Mouse (Mus musculus): Measurements from ENCODE around the gene Qrich2. TPM values are rescaled to one million over a fixed set of nuclear protein-coding genes. Genes with fewer than 3 reads are reported as not detected.
A peak's percentile ranks its signal among the peaks of the same experiment; 100 is the strongest.
"Not testable (repeated sequence)": the region's sequence is repeated elsewhere in the genome, so short reads cannot be mapped to it uniquely, and the experiment has no call there.

Qrich2 gene
- total RNA-seq (2022): under 1 TPM in 1 of 4 experiments, not detected in 3; 0.14 TPM

DNA sequence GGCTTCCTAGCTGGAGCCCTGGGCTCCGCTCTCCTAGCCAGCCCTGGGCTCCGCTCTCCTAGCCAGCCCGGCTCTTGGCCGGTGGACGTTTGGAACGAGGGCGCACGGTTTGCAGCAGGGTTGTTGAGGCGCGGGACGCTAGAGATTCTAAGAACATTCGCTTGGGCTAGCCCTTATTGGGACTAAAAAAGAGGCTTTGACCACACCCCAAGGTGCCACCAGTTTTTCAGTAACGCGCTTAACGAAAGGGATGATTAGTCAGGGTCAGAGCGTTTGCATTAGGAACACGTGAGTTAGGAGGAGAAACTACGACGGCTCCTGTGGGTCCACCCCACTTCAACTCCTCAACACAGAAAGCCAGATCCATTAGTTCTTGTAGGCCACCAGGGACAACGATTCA is at the start of gene Qrich2:
Gene Qrich2, minus strand, starts transcription at position 101 of the 400 bp plus-strand sequence.
- DNase-seq (ENCODE audit: low spot score in 2 of 2): no peak

GRCm38 (mm10) chr11:116515330-116516020 is 49.4 kb upstream of the Qrich2 start:
- DNase-seq (ENCODE audit: low spot score in 2 of 2): no peak

DNA sequence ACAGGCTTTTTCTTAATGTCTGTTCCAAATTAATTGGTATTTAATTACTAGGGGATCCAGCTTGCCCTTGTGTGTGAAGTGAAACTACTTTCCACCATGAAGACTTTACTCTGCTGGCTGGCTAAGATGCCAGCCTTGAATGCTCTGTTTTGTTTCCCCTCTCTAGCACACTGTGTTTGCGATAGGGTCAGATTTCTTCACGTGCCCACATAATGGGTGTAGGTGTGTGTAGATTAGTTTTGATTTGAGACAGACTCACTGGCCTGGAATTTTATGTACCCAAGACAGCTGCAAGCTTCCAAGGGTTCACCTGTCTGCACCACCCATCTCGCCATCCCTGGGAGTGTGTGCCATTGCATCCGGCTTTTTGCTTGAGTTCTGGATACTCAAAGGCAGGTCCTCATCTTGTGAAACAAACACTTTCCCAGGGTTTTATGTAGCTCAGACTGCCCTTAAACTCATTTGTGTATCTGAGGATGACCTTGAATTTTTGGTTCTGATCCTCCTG is 47.5 kb upstream of the Qrich2 start:
- no peak for DNase-seq (ENCODE audit: low spot score in 2 of 2)

GRCm38 (mm10) chr11:116512987-116513386 is 46.9 kb upstream of the Qrich2 start:
- peak in 1 of 2 experiments; percentile 33 for DNase-seq (ENCODE audit: low spot score in 2 of 2)

DNA sequence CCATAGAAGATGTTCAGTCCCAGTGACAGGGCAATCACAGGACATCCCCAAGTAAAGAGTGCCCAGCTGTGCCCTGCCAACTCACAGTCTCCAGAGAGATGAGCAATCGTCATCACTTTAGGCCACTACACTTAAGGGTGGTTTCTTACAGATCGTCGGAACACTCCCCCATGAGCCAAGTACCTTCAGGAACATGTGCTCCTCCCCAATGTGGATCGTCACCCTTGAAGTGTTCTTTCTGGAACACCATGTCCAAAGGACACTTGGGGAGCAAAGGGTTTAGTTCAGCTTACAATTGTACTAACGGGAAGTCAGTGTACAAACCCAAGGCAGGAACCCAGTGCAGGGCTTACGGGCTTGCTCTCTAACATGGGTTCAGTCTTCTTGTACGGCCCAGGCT is 46.1 kb upstream of the Qrich2 start:
- DNase-seq (ENCODE audit: low spot score in 2 of 2): no peak

- no peak for DNase-seq (ENCODE audit: low spot score in 2 of 2)
These were observed 45.3 kb upstream of the Qrich2 start for GRCm38 (mm10) chr11:116511301-116511868.

- no peak for DNase-seq (ENCODE audit: low spot score in 2 of 2)
These were observed 42.6 kb upstream of the Qrich2 start for GRCm38 (mm10) chr11:116508689-116509088.

GRCm38 (mm10) chr11:116506151-116506875 is 40.3 kb upstream of the Qrich2 start:
- DNase-seq (ENCODE audit: low spot score in 2 of 2): no peak

DNA sequence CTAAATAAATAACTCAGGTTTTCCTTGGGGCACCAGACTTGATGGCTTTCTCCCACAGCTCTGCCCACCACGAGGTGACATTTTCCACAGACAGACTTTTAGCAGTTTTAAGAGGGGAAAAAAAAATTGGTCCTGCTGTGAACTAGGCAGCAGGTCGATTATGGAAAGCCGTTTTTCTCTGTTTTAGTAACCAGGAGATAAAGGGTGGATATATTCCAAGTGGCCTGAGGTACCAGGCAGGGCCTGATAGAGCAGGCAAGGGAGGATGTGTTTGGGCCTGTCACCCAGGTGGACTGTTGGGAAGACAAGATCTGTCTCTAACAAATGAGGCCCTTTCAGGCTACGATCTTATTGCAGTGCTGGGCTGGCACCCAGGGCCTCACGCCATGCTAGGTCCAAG is 39.5 kb upstream of the Qrich2 start:
- DNase-seq (ENCODE audit: low spot score in 2 of 2): no peak

GRCm38 (mm10) chr11:116504516-116504915 is 38.5 kb upstream of the Qrich2 start:
- no peak for DNase-seq (ENCODE audit: low spot score in 2 of 2)

DNA sequence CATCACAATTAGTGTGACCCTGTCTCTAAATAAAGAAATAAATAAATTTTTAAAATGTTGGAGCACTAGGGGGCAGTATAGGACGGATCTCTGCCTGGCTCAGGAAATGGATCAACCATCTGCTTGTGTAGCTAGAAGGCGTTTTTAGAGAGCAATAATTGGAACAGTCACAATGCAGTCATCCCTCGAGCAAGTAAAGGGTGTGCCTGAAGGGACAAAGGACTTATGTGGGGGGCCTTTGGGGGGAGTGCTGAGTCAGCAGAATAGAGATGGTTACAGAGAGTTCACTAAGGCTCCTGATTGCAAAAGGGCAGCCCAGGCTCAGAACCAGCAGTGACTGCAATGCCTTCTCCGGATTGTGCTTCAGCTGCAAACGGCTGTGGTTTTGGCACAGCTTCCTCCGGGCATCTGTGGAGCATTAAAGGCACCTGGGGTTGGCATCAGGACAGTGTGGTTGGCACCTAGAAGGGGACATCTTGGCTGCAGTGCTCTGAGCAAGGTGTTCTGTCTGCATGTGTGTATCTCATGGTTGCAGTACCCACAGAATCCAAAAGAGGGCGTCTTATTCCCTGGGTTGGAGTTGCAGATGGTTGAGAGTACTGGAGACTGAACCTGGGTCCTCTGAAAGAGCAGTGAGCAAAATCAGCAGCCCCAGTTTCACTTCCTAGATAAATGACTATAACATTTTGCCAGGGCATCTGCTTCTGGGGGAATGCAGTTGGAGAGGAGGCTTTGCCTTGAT is 35.1 kb upstream of the Qrich2 start:
- DNase-seq (ENCODE audit: low spot score in 2 of 2): peak; percentile 37 to 40

DNA sequence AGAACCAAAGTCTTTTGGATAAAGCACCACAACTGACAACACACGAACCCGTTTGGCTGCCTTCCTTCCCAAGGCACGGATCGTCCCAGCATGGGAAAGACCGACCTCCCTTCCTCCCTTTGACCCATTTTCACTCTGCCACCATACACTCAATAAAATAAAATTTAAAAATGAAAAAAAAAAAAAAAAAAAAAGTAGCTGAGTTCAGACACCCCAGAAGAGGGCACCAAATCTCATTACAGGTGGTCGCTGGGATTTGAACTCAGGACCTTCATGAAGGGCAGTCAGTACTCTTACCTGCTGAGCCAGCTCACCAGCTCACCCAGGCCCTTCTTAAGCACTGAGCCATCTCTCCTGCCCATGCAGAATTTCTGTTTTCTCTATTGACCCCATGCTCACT is 33.0 kb upstream of the Qrich2 start:
- no peak for DNase-seq (ENCODE audit: low spot score in 2 of 2)

DNA sequence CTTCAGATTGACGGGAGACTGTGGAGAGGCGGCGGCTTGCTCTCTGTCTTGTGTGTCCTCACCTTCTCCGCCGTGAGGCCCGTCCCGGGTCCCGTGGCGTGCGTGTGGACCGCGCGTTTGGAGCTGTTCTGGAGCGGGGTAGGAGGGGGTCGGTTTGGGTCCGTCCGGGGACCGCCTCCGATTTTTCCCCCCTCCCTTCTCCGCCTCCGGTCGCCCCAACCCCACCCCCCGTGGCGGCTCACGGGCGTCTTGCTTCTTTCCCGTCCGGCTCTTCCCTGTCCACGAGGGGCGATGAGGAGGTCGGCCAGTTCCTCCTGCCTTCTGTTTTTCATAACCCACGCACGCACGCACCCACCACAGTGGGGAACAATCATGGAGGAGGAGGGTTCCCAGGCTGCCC is 32.6 kb upstream of the Qrich2 start:
- DNase-seq (ENCODE audit: low spot score in 2 of 2): no peak

GRCm38 (mm10) chr11:116497313-116497712 is 31.3 kb upstream of the Qrich2 start:
- no peak for DNase-seq (ENCODE audit: low spot score in 2 of 2)

GRCm38 (mm10) chr11:116494474-116495174 is 28.6 kb upstream of the Qrich2 start:
- peak; percentile 40 to 58 for DNase-seq (ENCODE audit: low spot score in 2 of 2)

GRCm38 (mm10) chr11:116493795-116494252 is 27.8 kb upstream of the Qrich2 start, which contains the start of gene Prpsap1:
TSS of gene Prpsap1 (minus strand) at chr11:116494202.
- peak in 1 of 2 experiments; percentile 33 for DNase-seq (ENCODE audit: low spot score in 2 of 2)

DNA sequence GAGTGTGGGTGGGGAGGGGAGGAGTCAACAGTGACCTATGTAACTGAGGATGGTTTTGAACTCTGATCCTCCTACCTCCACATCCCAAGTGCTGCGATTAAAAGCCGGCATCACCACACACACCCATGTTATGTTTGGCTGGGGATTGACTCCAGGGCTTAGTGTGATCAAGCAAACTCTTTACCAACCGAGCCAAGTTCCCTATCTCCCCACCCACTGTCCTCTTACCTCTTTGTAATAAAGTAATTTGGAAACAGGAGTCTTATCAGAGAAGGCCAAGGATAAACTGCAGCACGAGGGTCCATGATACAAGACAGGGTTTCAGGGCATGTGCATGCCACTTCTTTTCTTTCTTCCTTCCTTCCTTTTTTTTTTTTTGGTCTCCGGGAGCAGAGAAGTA is 27.1 kb upstream of the Qrich2 start:
- no peak for DNase-seq (ENCODE audit: low spot score in 2 of 2)

DNA sequence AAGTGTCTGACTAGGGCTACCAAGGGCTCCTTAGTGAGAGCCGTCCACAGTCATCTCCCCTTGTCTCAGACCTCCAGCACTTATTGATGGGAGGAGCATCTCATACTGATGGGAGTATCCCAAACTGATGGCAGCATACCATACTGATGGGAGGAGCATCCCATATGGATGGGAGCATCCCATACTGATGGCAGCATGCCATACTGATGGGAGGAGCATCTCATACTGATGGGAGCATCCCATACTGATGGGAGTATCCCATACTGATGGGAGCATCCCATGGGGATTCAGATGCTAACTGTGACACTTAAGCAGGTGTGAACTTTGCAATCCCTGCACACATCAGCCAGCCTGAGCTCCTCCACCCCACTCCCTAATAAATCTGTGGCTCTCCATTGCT is 26.5 kb upstream of the Qrich2 start:
- DNase-seq (ENCODE audit: low spot score in 2 of 2): not testable (repeated sequence)

GRCm38 (mm10) chr11:116491338-116491737 is 25.3 kb upstream of the Qrich2 start:
- no peak for DNase-seq (ENCODE audit: low spot score in 2 of 2)

GRCm38 (mm10) chr11:116490232-116491107 is 24.4 kb upstream of the Qrich2 start:
- DNase-seq (ENCODE audit: low spot score in 2 of 2): peak; percentile 69 to 81

Data from layer of hippocampus, adult 8-10 months (tissue).